Mouse (Mus musculus): ENCODE data around the gene Lin7c. TPM values are rescaled to one million over a fixed set of nuclear protein-coding genes. Genes with fewer than 3 reads are reported as not detected.
A peak's percentile ranks its signal among the peaks of the same experiment; 100 is the strongest.

Gene Lin7c
- polyA plus RNA-seq, 1 experiment from 2014 or later: 38.4 TPM

DNA sequence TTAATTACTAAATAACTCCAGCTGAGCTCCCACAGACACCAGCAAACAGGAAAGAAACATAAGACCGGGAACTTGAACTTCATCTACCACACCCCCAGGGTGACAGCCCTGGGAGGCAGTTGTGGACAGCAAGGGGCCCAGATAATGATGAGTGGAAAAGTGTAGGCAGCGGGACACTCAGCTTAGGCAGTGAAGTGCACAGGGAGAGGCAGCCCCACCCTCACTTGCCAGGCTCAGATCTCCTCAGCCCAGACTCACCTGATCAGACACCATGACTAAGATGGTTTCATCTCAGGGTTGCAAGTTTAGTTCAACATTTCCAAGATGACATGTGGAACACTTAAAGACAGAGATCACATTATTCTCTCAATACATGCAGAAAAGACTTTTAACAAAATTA, 18.5 kb downstream of the Lin7c start:
- H3K36me3 ChIP-seq (ENCODE audit: control insufficient read depth, insufficient read depth, low read length): no peaks in the 10 kb centered on the region
- H3K9ac ChIP-seq (ENCODE audit: low read length): no peak overlapping the region
- H3K27me3 ChIP-seq (ENCODE audit: control insufficient read depth, insufficient read depth, low read length): no peaks in the 10 kb centered on the region
- H3K4me2 ChIP-seq (replicated peaks; ENCODE audit: low read depth): no peak overlapping the region
- no peaks in the 10 kb centered on the region for H3K9me3 ChIP-seq (ENCODE audit: control insufficient read depth, low read length)
- no peak for DNase-seq (ENCODE audit: low spot score)
- no peak overlapping the region for H3K4me3 ChIP-seq (ENCODE audit: low read depth, low read length)
- 73% methylated on average over 2 of the region's 2 CpGs for WGBS
- ATAC-seq (ENCODE audit: low FRiP score, low TSS enrichment): no peak
- H3K4me1 ChIP-seq (replicated peaks; ENCODE audit: control insufficient read depth, insufficient read depth): no peaks in the 10 kb centered on the region
- TF ChIP-seq CTCF (IDR thresholded peaks at IDR 0.05; ENCODE audit: low read depth): no peak
- TF ChIP-seq EP300 (optimal IDR thresholded peaks at IDR 0.05): no peak
- H3K27ac ChIP-seq (replicated peaks): no peak overlapping the region

DNA sequence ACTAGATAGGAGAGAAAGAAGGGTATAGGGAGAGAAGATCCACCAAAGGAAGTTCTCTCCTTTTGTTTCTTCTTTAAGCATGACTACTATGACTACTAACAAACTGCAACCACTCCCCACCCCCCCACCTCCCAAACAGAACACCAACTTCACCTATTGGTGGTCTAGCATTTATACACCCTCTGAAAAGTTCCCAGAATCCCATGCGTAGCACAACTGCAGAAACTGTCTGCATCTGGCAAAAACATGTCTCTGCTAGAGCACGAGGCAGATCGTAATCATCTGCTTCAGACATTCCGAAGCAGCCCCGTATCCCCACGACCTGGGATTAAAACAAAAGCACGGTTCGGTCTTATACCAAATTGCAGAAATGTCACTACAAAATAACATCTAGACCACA, 21.6 kb downstream of the Lin7c start:
- WGBS: 94% methylated on average over 8 of the region's 8 CpGs

DNA sequence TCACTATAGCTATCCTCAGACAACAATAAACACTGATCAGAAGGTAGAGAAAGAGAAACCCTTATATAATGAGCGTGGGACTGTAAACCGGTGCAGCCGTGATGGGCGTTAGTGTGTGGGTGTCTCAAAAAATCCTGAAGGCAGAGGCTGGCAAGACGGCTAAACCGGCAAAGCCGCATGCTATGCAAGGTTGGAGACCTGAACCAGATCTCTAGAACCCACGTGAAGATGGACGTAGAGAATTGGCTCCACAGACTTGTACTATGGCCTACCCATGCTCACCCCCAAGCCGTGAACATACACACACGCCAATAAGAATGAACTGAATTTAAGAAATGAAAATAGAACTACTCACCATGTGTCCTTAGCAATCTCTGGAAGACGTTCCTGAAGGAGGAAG, 22.1 kb downstream of the Lin7c start:
- WGBS: 89% methylated on average over 12 of the region's 12 CpGs
- H3K27ac ChIP-seq (replicated peaks): no peak overlapping the region
- no peaks in the 10 kb centered on the region for H3K9me3 ChIP-seq (ENCODE audit: control insufficient read depth, low read length)
- no peak overlapping the region for H3K9ac ChIP-seq (ENCODE audit: low read length)
- ATAC-seq (ENCODE audit: low FRiP score, low TSS enrichment): no peak
- H3K4me1 ChIP-seq (replicated peaks; ENCODE audit: control insufficient read depth, insufficient read depth): no peaks in the 10 kb centered on the region
- DNase-seq (ENCODE audit: low spot score): no peak
- no peaks in the 10 kb centered on the region for H3K27me3 ChIP-seq (ENCODE audit: control insufficient read depth, insufficient read depth, low read length)
- no peak for TF ChIP-seq CTCF (IDR thresholded peaks at IDR 0.05; ENCODE audit: low read depth)
- no peak for TF ChIP-seq EP300 (optimal IDR thresholded peaks at IDR 0.05)
- no peak overlapping the region for H3K4me3 ChIP-seq (ENCODE audit: low read depth, low read length)
- no peak overlapping the region for H3K4me2 ChIP-seq (replicated peaks; ENCODE audit: low read depth)
- no peaks in the 10 kb centered on the region for H3K36me3 ChIP-seq (ENCODE audit: control insufficient read depth, insufficient read depth, low read length)

More for the DNA sequence above, 21.6 kb downstream of the Lin7c start:
- no peak overlapping the region for H3K27ac ChIP-seq (replicated peaks)
- no peaks in the 10 kb centered on the region for H3K9me3 ChIP-seq (ENCODE audit: control insufficient read depth, low read length)
- H3K27me3 ChIP-seq (ENCODE audit: control insufficient read depth, insufficient read depth, low read length): no peaks in the 10 kb centered on the region
- H3K9ac ChIP-seq (ENCODE audit: low read length): no peak overlapping the region
- ATAC-seq (ENCODE audit: low FRiP score, low TSS enrichment) (no peak), DNase-seq (ENCODE audit: low spot score) (no peak)
- H3K4me2 ChIP-seq (replicated peaks; ENCODE audit: low read depth): no peak overlapping the region
- no peaks in the 10 kb centered on the region for H3K36me3 ChIP-seq (ENCODE audit: control insufficient read depth, insufficient read depth, low read length)
- TF ChIP-seq EP300 (optimal IDR thresholded peaks at IDR 0.05): no peak
- no peak overlapping the region for H3K4me3 ChIP-seq (ENCODE audit: low read depth, low read length)
- H3K4me1 ChIP-seq (replicated peaks; ENCODE audit: control insufficient read depth, insufficient read depth): no peaks in the 10 kb centered on the region

DNA sequence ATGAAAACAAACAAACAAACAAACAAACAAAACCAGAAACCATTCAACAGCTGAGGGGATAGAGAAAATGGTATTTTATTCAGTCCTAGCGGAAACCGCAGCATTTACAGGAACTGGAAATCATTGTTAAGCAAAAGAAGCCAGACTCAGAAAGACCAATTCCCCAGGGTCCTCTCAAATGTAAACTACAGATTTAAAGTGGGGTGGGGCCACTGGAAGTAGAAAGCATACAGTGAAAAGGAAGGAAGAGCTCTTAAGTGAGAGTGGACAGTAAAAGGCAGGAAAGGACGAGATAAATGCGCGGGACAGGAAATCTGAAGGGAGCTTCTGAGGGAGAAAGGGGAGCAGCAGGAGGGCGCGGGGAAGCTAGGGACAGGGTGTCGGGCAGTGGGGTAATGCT, 22.6 kb downstream of the Lin7c start:
- Histone ChIP-seq H3K9ac (ENCODE audit: low read length) (no peak overlapping the region), H3K4me2 (replicated peaks; ENCODE audit: low read depth) (no peak overlapping the region), H3K36me3 (ENCODE audit: control insufficient read depth, insufficient read depth, low read length) (no peaks in the 10 kb centered on the region), H3K9me3 (ENCODE audit: control insufficient read depth, low read length) (no peaks in the 10 kb centered on the region), H3K4me1 (replicated peaks; ENCODE audit: control insufficient read depth, insufficient read depth) (no peaks in the 10 kb centered on the region), H3K4me3 (ENCODE audit: low read depth, low read length) (no peak overlapping the region), H3K27ac (replicated peaks) (no peak overlapping the region), H3K27me3 (ENCODE audit: control insufficient read depth, insufficient read depth, low read length) (no peaks in the 10 kb centered on the region)
- DNase-seq (ENCODE audit: low spot score) (no peak), ATAC-seq (ENCODE audit: low FRiP score, low TSS enrichment) (no peak)
- TF ChIP-seq CTCF (IDR thresholded peaks at IDR 0.05; ENCODE audit: low read depth) (no peak), EP300 (optimal IDR thresholded peaks at IDR 0.05) (no peak)
- 79% methylated on average over 8 of the region's 8 CpGs for WGBS

DNA sequence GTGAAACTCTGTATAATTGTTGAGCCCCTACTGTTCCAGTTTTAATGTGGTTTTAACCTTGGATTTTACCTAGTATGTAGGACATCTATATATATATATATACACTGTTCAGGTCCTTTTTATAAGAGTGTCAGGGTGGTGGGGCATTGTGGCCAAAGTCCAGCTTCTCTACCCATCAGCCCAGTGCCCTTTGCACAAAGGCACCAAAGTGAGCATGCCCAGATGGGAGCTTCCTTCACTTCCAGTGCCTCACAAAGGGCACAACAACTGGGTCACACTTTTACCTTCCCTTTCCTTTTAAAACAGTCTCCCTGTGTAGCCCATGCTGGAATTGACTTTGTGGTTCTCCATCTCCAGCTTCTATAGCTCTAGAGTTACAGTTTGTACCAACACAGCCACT, 23.9 kb downstream of the Lin7c start:
- ATAC-seq (ENCODE audit: low FRiP score, low TSS enrichment) (no peak), DNase-seq (ENCODE audit: low spot score) (no peak)
- no peak overlapping the region for H3K9ac ChIP-seq (ENCODE audit: low read length)
- TF ChIP-seq CTCF (IDR thresholded peaks at IDR 0.05; ENCODE audit: low read depth) (no peak), EP300 (optimal IDR thresholded peaks at IDR 0.05) (no peak)
- no peaks in the 10 kb centered on the region for H3K9me3 ChIP-seq (ENCODE audit: control insufficient read depth, low read length)
- no peaks in the 10 kb centered on the region for H3K4me1 ChIP-seq (replicated peaks; ENCODE audit: control insufficient read depth, insufficient read depth)
- no peaks in the 10 kb centered on the region for H3K27me3 ChIP-seq (ENCODE audit: control insufficient read depth, insufficient read depth, low read length)
- no peak overlapping the region for H3K27ac ChIP-seq (replicated peaks)
- no peak overlapping the region for H3K4me2 ChIP-seq (replicated peaks; ENCODE audit: low read depth)
- H3K4me3 ChIP-seq (ENCODE audit: low read depth, low read length): no peak overlapping the region
- no peaks in the 10 kb centered on the region for H3K36me3 ChIP-seq (ENCODE audit: control insufficient read depth, insufficient read depth, low read length)

DNA sequence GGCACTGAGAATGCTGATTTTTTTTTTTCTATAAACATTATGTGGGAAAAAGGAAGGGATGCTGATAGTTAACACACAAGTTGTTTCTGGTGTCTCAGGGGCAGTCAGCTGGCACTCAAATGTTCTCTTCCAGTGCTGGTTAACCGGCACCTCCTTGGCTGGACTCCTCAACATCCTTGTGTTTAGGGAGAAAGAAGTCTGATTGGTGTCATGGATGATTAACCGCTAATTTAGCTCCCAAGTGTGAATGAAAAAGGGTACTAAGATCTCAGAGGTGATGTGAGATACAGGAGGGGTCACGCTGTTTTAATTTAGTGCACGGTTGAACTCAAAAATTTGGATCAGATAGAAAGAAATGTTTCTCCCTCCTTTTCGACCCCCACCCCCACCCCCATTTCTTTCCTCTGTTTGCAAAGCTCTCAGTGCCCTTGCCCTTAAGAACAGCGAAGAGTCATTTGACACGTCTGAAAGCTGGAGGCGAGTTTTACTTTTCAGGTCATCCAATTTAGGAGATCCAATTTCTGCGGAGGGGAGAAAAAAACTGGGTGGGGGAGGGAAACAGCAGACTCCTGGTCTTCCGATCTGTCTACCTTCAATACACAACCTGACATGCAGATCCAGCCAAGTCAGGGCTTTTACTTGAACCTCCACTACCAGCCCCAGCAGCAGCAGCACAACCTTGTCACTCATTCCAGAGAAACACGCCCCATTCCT, 26.3 kb downstream of the Lin7c start:
- WGBS: 8% methylated on average over 11 of the region's 11 CpGs
- Histone ChIP-seq H3K27ac (replicated peaks) (0 out of 2 replicates have a peak overlapping the region, but pooled peaks have one; percentile 45), H3K4me2 (replicated peaks; ENCODE audit: low read depth) (peak overlapping the region; percentile 80), H3K9me3 (ENCODE audit: control insufficient read depth, low read length) (no peaks in the 10 kb centered on the region), H3K36me3 (ENCODE audit: control insufficient read depth, insufficient read depth, low read length) (no peaks in the 10 kb centered on the region), H3K9ac (ENCODE audit: low read length) (no peak overlapping the region), H3K4me3 (ENCODE audit: low read depth, low read length) (peak overlapping the region; percentile 89), H3K27me3 (ENCODE audit: control insufficient read depth, insufficient read depth, low read length) (no peaks in the 10 kb centered on the region), H3K4me1 (replicated peaks; ENCODE audit: control insufficient read depth, insufficient read depth) (no peaks in the 10 kb centered on the region)
- TF ChIP-seq EP300 (optimal IDR thresholded peaks at IDR 0.05) (no peak), CTCF (IDR thresholded peaks at IDR 0.05; ENCODE audit: low read depth) (no peak)
- DNase-seq (ENCODE audit: low spot score) (no peak), ATAC-seq (ENCODE audit: low FRiP score, low TSS enrichment) (no peak)
